Mouse (Mus musculus) neural tube, embryonic 12.5 days (tissue): Measurements from ENCODE around the gene Inpp5a. TPM values are rescaled to one million over a fixed set of nuclear protein-coding genes. Genes with fewer than 3 reads are reported as not detected.

Source experiments
- ATAC-seq: fragments of 200-750 bp; cut with Nextera tagmentation; 2 replicates; pipeline ENCODE4 v1.8.0; 2017; ENCODE audit warnings: low read depth, mild to moderate bottlenecking, moderate TSS enrichment, moderate library complexity; ENCODE audit not compliant: low FRiP score
- H3K27ac ChIP-seq: fragments of 300-500 bp; sonication (generic); 2 replicates; pipeline ENCODE4 v1.5.1; 2016
- H3K27me3 ChIP-seq: fragments of 300-500 bp; sonication (generic); replicated peaks from 2 replicates; pipeline ENCODE4 v1.6.1; 2016; ENCODE audit warnings: mild to moderate bottlenecking
- H3K36me3 ChIP-seq: fragments of 300-500 bp; sonication (generic); 2 replicates; pipeline ENCODE4 v1.6.1; 2016; ENCODE audit warnings: mild to moderate bottlenecking
- H3K4me1 ChIP-seq: fragments of 300-500 bp; sonication (generic); 2 replicates; pipeline ENCODE4 v1.6.1; 2016
- H3K4me2 ChIP-seq: fragments of 300-500 bp; sonication (generic); replicated peaks from 2 replicates; pipeline ENCODE4 v1.6.1; 2016; ENCODE audit warnings: mild to moderate bottlenecking
- H3K4me3 ChIP-seq: fragments of 300-500 bp; sonication (generic); 2 replicates; pipeline ENCODE4 v1.5.1; 2016
- H3K9ac ChIP-seq: fragments of 300-500 bp; sonication (generic); 2 replicates; pipeline ENCODE4 v1.6.1; 2016; ENCODE audit warnings: mild to moderate bottlenecking
- H3K9me3 ChIP-seq: fragments of 300-500 bp; sonication (generic); 2 replicates; pipeline ENCODE4 v1.6.1; 2016; ENCODE audit warnings: mild to moderate bottlenecking
- WGBS: fragments of 180-500 bp; shearing (Covaris S2); methylation state at CpG from one replicate; pipeline ENCODE4 v1.1.7; 2016; 5-methylcytosine and 5-hydroxymethylcytosine counted together
- polyA plus RNA-seq: library from polyadenylated mRNA; unstranded; fragments of >200 nt; fragmentation: Nextera tagmentation; extraction: Ambion mirVana; gene quantifications from 2 replicates; pipeline ENCODE4 v1.2.1, GENCODE M21; 2016

Inpp5a gene
- polyA plus RNA-seq, 1 experiment from 2014 or later = 26.8 TPM

DNA sequence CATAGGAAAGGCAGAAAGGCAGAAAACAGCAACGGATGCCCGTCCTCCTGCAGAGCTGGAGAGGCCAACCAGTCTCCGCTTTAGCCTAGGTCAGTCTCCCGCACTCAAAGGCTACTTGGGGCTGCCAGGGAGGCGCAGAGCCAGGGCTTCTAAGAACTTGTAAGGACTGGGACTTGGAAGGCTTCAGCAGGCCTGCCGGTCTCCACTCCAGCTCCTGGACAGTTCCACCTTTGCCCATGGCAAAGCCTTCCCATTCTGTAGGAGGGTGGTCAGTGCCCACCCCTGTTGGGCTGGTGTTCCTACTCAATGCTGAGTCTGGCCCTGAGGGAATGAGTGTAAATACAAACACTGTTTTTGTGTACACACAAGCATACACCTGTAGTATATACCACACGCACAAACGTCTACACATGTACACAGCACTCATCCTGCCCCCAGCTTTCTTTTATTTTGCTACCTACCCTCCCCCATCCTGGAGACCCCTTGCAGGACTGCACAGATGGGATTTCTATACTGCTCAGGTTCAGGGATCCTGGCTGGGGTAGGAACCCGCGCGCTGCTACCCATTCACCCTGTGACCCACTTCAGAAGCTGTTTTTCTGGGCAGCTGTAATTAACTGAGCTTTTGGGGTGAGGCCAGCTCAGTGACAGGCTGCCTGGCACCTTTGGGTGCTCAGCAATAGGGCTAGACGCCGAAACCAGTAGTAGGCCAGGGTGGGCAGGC, 25.5 kb upstream of the Inpp5a start:
- Histone ChIP-seq H3K36me3 (no peaks in the 10 kb centered on the region), H3K27ac (no peak overlapping the region), H3K4me3 (no peak overlapping the region), H3K9ac (no peak overlapping the region), H3K4me1 (peaks cover 26% of the 10 kb centered on the region), H3K9me3 (no peaks in the 10 kb centered on the region), H3K27me3 (no peaks in the 10 kb centered on the region; the same call in 1 of the 2 replicates), H3K4me2 (peak overlapping the region; percentile 46)
- 61% methylated on average over 13 of the region's 13 CpGs for WGBS
- peak; percentile 30 for ATAC-seq

GRCm38 (mm10) chr7:139364005-139364557, 24.8 kb upstream of the Inpp5a start:
- WGBS = 8% methylated on average over 9 of the region's 9 CpGs
- ATAC-seq = peak; percentile 81
- Histone ChIP-seq H3K4me2 (peak overlapping the region; percentile 46), H3K27me3 (no peaks in the 10 kb centered on the region; the same call in 1 of the 2 replicates), H3K4me1 (peaks cover 26% of the 10 kb centered on the region), H3K4me3 (no peak overlapping the region), H3K36me3 (no peaks in the 10 kb centered on the region), H3K27ac (no peak overlapping the region), H3K9me3 (no peaks in the 10 kb centered on the region), H3K9ac (no peak overlapping the region)

DNA sequence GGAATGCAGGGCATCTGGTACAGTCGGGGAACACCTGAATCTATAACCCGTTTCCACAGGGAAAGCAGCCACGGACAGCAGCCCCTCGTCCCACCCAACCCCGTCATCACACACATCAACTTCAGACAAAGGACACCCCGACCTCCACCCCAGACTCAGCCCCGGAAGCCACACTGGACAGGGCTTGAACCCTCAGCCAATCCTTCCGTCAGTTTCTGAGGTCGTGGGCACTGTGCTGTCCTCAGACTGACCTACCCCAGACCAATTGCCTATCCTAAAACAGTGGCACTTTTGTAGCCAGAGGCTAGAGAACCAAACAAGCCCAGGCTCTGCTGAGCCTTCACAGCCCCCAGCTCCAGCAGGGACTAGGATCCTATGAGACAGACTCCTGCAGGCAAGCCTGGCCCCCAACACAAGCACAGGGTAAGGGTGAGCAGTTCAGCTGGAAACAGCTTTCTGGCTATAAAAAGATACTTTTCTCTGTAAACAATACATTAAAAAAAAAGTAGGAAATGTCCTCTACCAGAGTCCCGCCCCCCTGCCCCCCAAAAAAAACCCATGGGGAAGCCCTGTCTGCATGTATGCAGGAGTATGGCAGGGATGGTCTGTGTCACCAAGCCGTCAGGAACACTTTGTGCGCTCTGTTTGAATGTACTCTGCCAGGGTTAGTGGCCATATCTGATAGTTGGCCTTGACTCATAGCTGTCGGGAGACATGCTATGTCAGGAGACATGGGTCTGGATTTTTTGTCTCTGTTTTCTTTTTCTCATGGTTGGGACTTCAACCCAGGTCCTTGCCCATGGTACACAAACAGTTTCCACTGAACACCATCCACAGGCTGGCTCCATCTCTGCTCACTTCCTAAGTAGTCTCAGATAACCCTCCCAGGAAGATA, 23.7 kb upstream of the Inpp5a start:
- Histone ChIP-seq H3K9me3 (no peaks in the 10 kb centered on the region), H3K9ac (no peak overlapping the region), H3K4me2 (no peak overlapping the region), H3K27me3 (no peaks in the 10 kb centered on the region; the same call in 1 of the 2 replicates), H3K4me3 (no peak overlapping the region), H3K4me1 (peaks cover 26% of the 10 kb centered on the region), H3K27ac (no peak overlapping the region; the same call in 1 of the 2 replicates), H3K36me3 (no peaks in the 10 kb centered on the region)
- ATAC-seq = no peak
- 81% methylated on average over 13 of the region's 13 CpGs for WGBS

GRCm38 (mm10) chr7:139366131-139366530, 22.8 kb upstream of the Inpp5a start:
- peaks cover 26% of the 10 kb centered on the region for H3K4me1 ChIP-seq
- no peaks in the 10 kb centered on the region; the same call in 1 of the 2 replicates for H3K27me3 ChIP-seq
- no peaks in the 10 kb centered on the region for H3K36me3 ChIP-seq
- no peak overlapping the region for H3K27ac ChIP-seq
- H3K4me3 ChIP-seq = no peak overlapping the region
- 88% methylated on average over 3 of the region's 3 CpGs for WGBS
- ATAC-seq = no peak
- H3K9me3 ChIP-seq = no peaks in the 10 kb centered on the region
- no peak overlapping the region for H3K4me2 ChIP-seq
- H3K9ac ChIP-seq = no peak overlapping the region

DNA sequence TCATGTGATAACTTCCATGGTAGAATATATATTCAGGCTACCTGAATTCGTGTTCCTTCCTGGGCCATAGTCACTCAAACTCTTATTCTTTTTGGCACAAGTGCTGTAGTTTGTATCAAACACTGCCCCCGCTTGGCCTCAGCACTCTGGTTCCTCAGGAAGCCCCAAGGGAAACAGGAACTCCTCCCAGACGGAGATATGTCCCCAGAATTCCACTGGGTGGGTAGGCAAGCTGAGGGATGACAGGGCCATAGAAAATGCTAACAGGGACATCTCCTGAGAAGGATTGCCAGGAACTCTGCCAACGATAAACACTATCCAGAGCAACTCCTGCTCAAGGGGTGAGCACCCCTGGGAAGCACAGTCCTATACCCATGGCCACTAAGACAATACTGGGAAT, 22.4 kb upstream of the Inpp5a start:
- no peaks in the 10 kb centered on the region for H3K36me3 ChIP-seq
- no peak for ATAC-seq
- H3K4me3 ChIP-seq = no peak overlapping the region
- H3K27ac ChIP-seq = no peak overlapping the region
- H3K27me3 ChIP-seq = no peaks in the 10 kb centered on the region; the same call in 1 of the 2 replicates
- H3K9me3 ChIP-seq = no peaks in the 10 kb centered on the region
- WGBS = 75% methylated on average over 4 of the region's 4 CpGs
- H3K4me2 ChIP-seq = no peak overlapping the region
- no peak overlapping the region for H3K9ac ChIP-seq
- peaks cover 26% of the 10 kb centered on the region for H3K4me1 ChIP-seq

- H3K27me3 ChIP-seq = no peaks in the 10 kb centered on the region; the same call in 1 of the 2 replicates
- H3K9me3 ChIP-seq = no peaks in the 10 kb centered on the region
- H3K4me3 ChIP-seq = no peak overlapping the region
- ATAC-seq = no peak
- no peak overlapping the region for H3K27ac ChIP-seq
- no peak overlapping the region for H3K4me2 ChIP-seq
- no peaks in the 10 kb centered on the region for H3K36me3 ChIP-seq
- 89% methylated on average over 2 of the region's 2 CpGs for WGBS
- H3K4me1 ChIP-seq = peaks cover 21% of the 10 kb centered on the region
- H3K9ac ChIP-seq = no peak overlapping the region
Observed at GRCm38 (mm10) chr7:139368218-139368617, 20.7 kb upstream of the Inpp5a start.

DNA sequence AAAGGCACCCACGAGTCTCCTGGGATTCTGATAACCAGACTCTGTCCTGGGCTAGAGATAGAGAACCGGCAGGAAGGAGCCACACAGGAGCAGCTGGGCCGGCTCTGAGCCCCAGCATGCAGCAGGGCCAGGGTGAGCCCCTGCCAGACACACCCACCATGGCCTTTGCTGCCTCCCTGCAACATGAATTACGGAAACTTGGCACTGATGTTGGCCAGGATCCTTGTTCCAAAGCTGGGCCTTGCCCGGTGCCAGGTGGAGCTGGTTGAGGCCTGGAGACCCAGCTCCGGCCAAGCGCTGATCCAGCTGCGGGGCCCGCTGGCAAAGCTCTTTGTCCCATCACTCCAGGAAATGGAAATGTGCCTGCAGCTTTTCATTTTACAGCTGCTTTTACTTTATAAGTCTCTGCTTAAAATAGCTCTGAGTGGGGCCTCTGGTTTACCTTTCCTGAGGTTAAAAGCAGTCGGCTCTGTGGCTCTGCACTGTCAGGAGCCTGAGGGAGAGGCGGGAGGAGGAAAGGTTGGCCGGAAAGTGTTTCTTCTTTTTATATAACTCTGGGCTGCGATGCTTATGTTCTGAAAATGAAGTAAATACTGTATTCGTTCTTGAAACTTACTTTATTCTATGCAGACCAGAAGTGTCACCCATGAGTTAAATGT, 20.1 kb upstream of the Inpp5a start:
- no peaks in the 10 kb centered on the region for H3K36me3 ChIP-seq
- ATAC-seq = no peak
- no peak overlapping the region for H3K4me3 ChIP-seq
- H3K9ac ChIP-seq = no peak overlapping the region
- no peak overlapping the region for H3K27ac ChIP-seq
- no peak overlapping the region for H3K4me2 ChIP-seq
- 76% methylated on average over 14 of the region's 14 CpGs for WGBS
- no peaks in the 10 kb centered on the region; the same call in 1 of the 2 replicates for H3K27me3 ChIP-seq
- no peaks in the 10 kb centered on the region for H3K9me3 ChIP-seq
- H3K4me1 ChIP-seq = peaks cover 15% of the 10 kb centered on the region

- no peak overlapping the region for H3K4me3 ChIP-seq
- peaks cover 8% of the 10 kb centered on the region for H3K4me1 ChIP-seq
- 93% methylated on average over 6 of the region's 6 CpGs for WGBS
- H3K27ac ChIP-seq = no peak overlapping the region
- H3K27me3 ChIP-seq = no peaks in the 10 kb centered on the region; the same call in 1 of the 2 replicates
- ATAC-seq = no peak
- no peaks in the 10 kb centered on the region for H3K9me3 ChIP-seq
- no peaks in the 10 kb centered on the region for H3K36me3 ChIP-seq
- no peak overlapping the region for H3K4me2 ChIP-seq
- H3K9ac ChIP-seq = no peak overlapping the region
Observed at GRCm38 (mm10) chr7:139369501-139370088, 19.3 kb upstream of the Inpp5a start.

DNA sequence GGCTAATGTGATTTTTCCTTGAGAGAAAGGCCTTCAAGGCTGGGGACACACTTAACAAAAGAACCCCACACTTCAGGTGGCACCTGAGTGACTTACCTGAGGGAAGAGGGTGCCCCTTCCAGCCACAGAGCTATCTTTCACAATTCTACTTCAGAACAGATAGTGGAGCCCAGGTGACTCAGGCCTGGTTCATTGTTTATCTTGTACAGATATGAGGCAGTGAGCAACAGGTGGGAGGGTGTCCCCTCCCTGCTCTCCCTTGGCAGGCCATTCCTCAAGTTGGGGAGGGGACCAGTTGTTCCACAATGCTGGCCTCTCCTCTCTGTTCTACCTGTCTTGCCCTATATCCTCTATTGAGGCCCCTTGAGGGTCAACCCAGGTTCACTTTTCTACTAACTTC, 17.5 kb upstream of the Inpp5a start:
- no peak overlapping the region for H3K4me3 ChIP-seq
- H3K4me1 ChIP-seq = no peaks in the 10 kb centered on the region
- H3K27me3 ChIP-seq = no peaks in the 10 kb centered on the region; the same call in 1 of the 2 replicates
- no peak overlapping the region for H3K27ac ChIP-seq
- H3K36me3 ChIP-seq = no peaks in the 10 kb centered on the region
- ATAC-seq = no peak
- no peak overlapping the region for H3K9ac ChIP-seq
- no peak overlapping the region for H3K4me2 ChIP-seq
- no peaks in the 10 kb centered on the region for H3K9me3 ChIP-seq

- Histone ChIP-seq H3K9ac (no peak overlapping the region), H3K4me3 (no peak overlapping the region), H3K27me3 (no peaks in the 10 kb centered on the region), H3K27ac (no peak overlapping the region), H3K4me2 (no peak overlapping the region), H3K9me3 (no peaks in the 10 kb centered on the region), H3K4me1 (no peaks in the 10 kb centered on the region), H3K36me3 (no peaks in the 10 kb centered on the region)
- ATAC-seq = no peak
- WGBS = 80% methylated on average over 7 of the region's 7 CpGs
Observed at GRCm38 (mm10) chr7:139377381-139377780, 11.5 kb upstream of the Inpp5a start.

GRCm38 (mm10) chr7:139378355-139378754, 10.6 kb upstream of the Inpp5a start:
- ATAC-seq = no peak
- no peak overlapping the region for H3K4me2 ChIP-seq
- no peak overlapping the region for H3K4me3 ChIP-seq
- H3K9me3 ChIP-seq = no peaks in the 10 kb centered on the region
- H3K9ac ChIP-seq = no peak overlapping the region
- H3K36me3 ChIP-seq = no peaks in the 10 kb centered on the region
- no peaks in the 10 kb centered on the region for H3K4me1 ChIP-seq
- H3K27me3 ChIP-seq = no peaks in the 10 kb centered on the region
- 86% methylated on average over 3 of the region's 3 CpGs for WGBS
- no peak overlapping the region for H3K27ac ChIP-seq
